In genomic region chr16:85802954-85803353, GRCm38 (mm10) we compare ENCODE assay signal across 8 mouse cellular contexts. TPM values are rescaled to one million over a fixed set of nuclear protein-coding genes. Genes with fewer than 3 reads are reported as not detected.
DNase-seq lines count a peak whose midpoint lies in the region; ATAC-seq and TF ChIP-seq lines count a peak whose summit lies in the region.

Adamts1 (minus strand) TSS chr16:85803113.

- peak within 1 kb of the TSS; percentile 62 for H3K27ac ChIP-seq in spleen, adult 2 months (ENCODE audit: insufficient read depth, low read length)
- H3K27ac ChIP-seq in embryonic facial prominence, embryonic 14.5 days (replicated peaks; ENCODE audit: low read depth, low read length) = peak within 1 kb of the TSS; percentile 89
- H3K27ac ChIP-seq in limb, embryonic 11.5 days (replicated peaks; ENCODE audit: low read depth, low read length) = peak within 1 kb of the TSS; percentile 68
- peak within 1 kb of the TSS; percentile 57 for H3K27ac ChIP-seq in midbrain, embryonic 14.5 days (replicated peaks; ENCODE audit: low read depth, low read length)
- peak within 1 kb of the TSS; percentile 75 for H3K27ac ChIP-seq in testis, adult 2 months (ENCODE audit: control insufficient read depth, insufficient read depth, low read depth, low read length)

- H3K4me1 ChIP-seq in spleen, adult 2 months (ENCODE audit: control insufficient read depth, insufficient read depth, insufficient read length) = no peaks in the 10 kb centered on the region
- H3K4me1 ChIP-seq in embryonic facial prominence, embryonic 14.5 days (ENCODE audit: control insufficient read depth, insufficient read depth, low read length) = peaks cover 6% of the 10 kb centered on the region; the same call in 1 of the 2 replicates
- 0 out of 2 replicates have a peak, but pooled peaks cover 2% of the 10 kb centered on the region for H3K4me1 ChIP-seq in limb, embryonic 11.5 days (ENCODE audit: control insufficient read depth, insufficient read depth, low read length)
- peaks cover 6% of the 10 kb centered on the region; the same call in 1 of the 2 replicates for H3K4me1 ChIP-seq in midbrain, embryonic 14.5 days (ENCODE audit: control insufficient read depth, insufficient read depth, low read length)
- peaks cover 21% of the 10 kb centered on the region for H3K4me1 ChIP-seq in testis, adult 2 months (ENCODE audit: control insufficient read depth, insufficient read depth, low read length)

- H3K27me3 ChIP-seq in spleen, adult 2 months (ENCODE audit: control insufficient read depth, insufficient read depth, low read length) = peaks cover 11% of the 10 kb centered on the region
- H3K27me3 ChIP-seq in embryonic facial prominence, embryonic 14.5 days (replicated peaks; ENCODE audit: control insufficient read depth, insufficient read depth, low read length) = no peaks in the 10 kb centered on the region
- H3K27me3 ChIP-seq in limb, embryonic 11.5 days (ENCODE audit: control insufficient read depth, insufficient read depth, low read length) = no peaks in the 10 kb centered on the region
- H3K27me3 ChIP-seq in midbrain, embryonic 14.5 days (ENCODE audit: control insufficient read depth, insufficient read depth, low read length) = peaks cover 13% of the 10 kb centered on the region
- H3K27me3 ChIP-seq in testis, adult 2 months (ENCODE audit: control insufficient read depth, insufficient read depth, low read length) = peaks cover 2% of the 10 kb centered on the region; the same call in 1 of the 2 replicates

- peak within 1 kb of the TSS; percentile 23; the same call in 1 of the 2 replicates for H3K4me3 ChIP-seq in spleen, adult 2 months (ENCODE audit: extremely low read depth, insufficient read depth, insufficient read length)
- H3K4me3 ChIP-seq in embryonic facial prominence, embryonic 14.5 days (ENCODE audit: low read depth, low read length) = peak within 1 kb of the TSS; percentile 67
- H3K4me3 ChIP-seq in limb, embryonic 11.5 days (ENCODE audit: low read depth, low read length) = peak within 1 kb of the TSS; percentile 61
- H3K4me3 ChIP-seq in midbrain, embryonic 14.5 days (replicated peaks; ENCODE audit: low read depth, low read length) = peak within 1 kb of the TSS; percentile 48
- peak within 1 kb of the TSS; percentile 57 for H3K4me3 ChIP-seq in testis, adult 2 months (ENCODE audit: control insufficient read depth, low read depth, low read length)

- no peak for TF ChIP-seq CTCF in spleen, adult 2 months (IDR thresholded peaks at IDR 0.05; ENCODE audit: extremely low read depth, insufficient read depth, insufficient read length, insufficient replicate concordance)
- no peak for TF ChIP-seq CTCF in testis, adult 2 months (IDR thresholded peaks at IDR 0.05; ENCODE audit: control insufficient read depth, insufficient read depth, insufficient replicate concordance, low read depth, low read length)

- no peak for DNase-seq in spleen, adult 2 months (ENCODE audit: low read depth in 1 of 2, low spot score in 2 of 2)
- DNase-seq in spleen, adult 12 weeks (ENCODE audit: low spot score) = no peak
- DNase-seq in embryonic facial prominence, embryonic 14.5 days (ENCODE audit: low spot score) = peak; percentile 96
- peak; percentile 93 for DNase-seq in heart, adult 8-10 months (ENCODE audit: low spot score)
- DNase-seq in kidney, adult 8-10 months = peak; percentile 86 to 90
- DNase-seq in limb, embryonic 11.5 days (ENCODE audit: low spot score) = peak; percentile 95
- DNase-seq in midbrain, embryonic 14.5 days = peak; percentile 83

- 3% methylated on average over 26 of the region's 26 CpGs for WGBS in spleen, adult 2 months
- WGBS in embryonic facial prominence, embryonic 14.5 days = under 1% methylated on average over 20 of the region's 26 CpGs
- WGBS in limb, embryonic 11.5 days = under 1% methylated on average over 26 of the region's 26 CpGs
- WGBS in midbrain, embryonic 14.5 days = 0% methylated on average over 26 of the region's 26 CpGs

- H3K9me3 ChIP-seq in embryonic facial prominence, embryonic 14.5 days (ENCODE audit: control insufficient read depth, low read length) = no peaks in the 10 kb centered on the region
- H3K9me3 ChIP-seq in limb, embryonic 11.5 days (ENCODE audit: control insufficient read depth, low read length) = no peaks in the 10 kb centered on the region
- no peaks in the 10 kb centered on the region for H3K9me3 ChIP-seq in midbrain, embryonic 14.5 days (ENCODE audit: control insufficient read depth, low read length)

- ATAC-seq in embryonic facial prominence, embryonic 14.5 days (ENCODE audit: low read depth) = peak; percentile 89
- peak; percentile 90 for ATAC-seq in limb, embryonic 11.5 days (ENCODE audit: insufficient number of reproducible peaks, low FRiP score, low TSS enrichment, low read depth)
- peak; percentile 78 for ATAC-seq in midbrain, embryonic 14.5 days (ENCODE audit: low FRiP score, low TSS enrichment)

- H3K4me2 ChIP-seq in embryonic facial prominence, embryonic 14.5 days (ENCODE audit: low read depth, low read length) = peak within 1 kb of the TSS; percentile 95
- H3K4me2 ChIP-seq in limb, embryonic 11.5 days (ENCODE audit: low read depth, severe bottlenecking) = peak within 1 kb of the TSS; percentile 68
- H3K4me2 ChIP-seq in midbrain, embryonic 14.5 days (ENCODE audit: low read length) = peak within 1 kb of the TSS; percentile 100

- peak within 1 kb of the TSS; percentile 81 for H3K9ac ChIP-seq in embryonic facial prominence, embryonic 14.5 days (ENCODE audit: low read depth, low read length)
- H3K9ac ChIP-seq in limb, embryonic 11.5 days (ENCODE audit: low read length) = peak within 1 kb of the TSS; percentile 75
- peak within 1 kb of the TSS; percentile 45 for H3K9ac ChIP-seq in midbrain, embryonic 14.5 days (replicated peaks; ENCODE audit: low read length)

- TF ChIP-seq POLR2A in spleen, adult 2 months (IDR thresholded peaks at IDR 0.05; ENCODE audit: low read depth, low read length) = peak; percentile 29; the same call in 1 of the 2 replicates
- TF ChIP-seq POLR2A in testis, adult 2 months (IDR thresholded peaks at IDR 0.05; ENCODE audit: control insufficient read depth, low read depth, low read length) = peak; percentile 77

- H3K36me3 ChIP-seq in spleen, adult 2 months (ENCODE audit: control insufficient read depth, insufficient read depth, low read length) = no peaks in the 10 kb centered on the region
- H3K36me3 ChIP-seq in embryonic facial prominence, embryonic 14.5 days (ENCODE audit: control insufficient read depth, insufficient read depth, low read length) = peaks cover 24% of the 10 kb centered on the region
- H3K36me3 ChIP-seq in limb, embryonic 11.5 days (ENCODE audit: control insufficient read depth, insufficient read depth, low read length) = peaks cover 3% of the 10 kb centered on the region; the same call in 1 of the 2 replicates
- H3K36me3 ChIP-seq in midbrain, embryonic 14.5 days (ENCODE audit: control insufficient read depth, insufficient read depth, low read length) = no peaks in the 10 kb centered on the region
- no peaks in the 10 kb centered on the region for H3K36me3 ChIP-seq in testis, adult 2 months (ENCODE audit: control insufficient read depth, insufficient read depth, low read length)

RNA-seq across cellular contexts. Expression of gene Adamts1, which starts in this region (rescaled TPM):
- polyA plus RNA-seq in spleen, adult 2 months (2012; rRNA removed) = 4.4 and 5.7 TPM in 2 replicates
- polyA plus RNA-seq in embryonic facial prominence, embryonic 14.5 days (2014; fragmentation: Nextera tagmentation; extraction: Ambion mirVana) = 39.3 and 44.7 TPM in 2 replicates
- 10 to 100 TPM; 23.1 to 26.8 (median 25.4) TPM for total RNA-seq in heart, adult 8-10 months (2022)
- 21.0 and 22.3 TPM in 2 replicates for polyA plus RNA-seq in limb, embryonic 11.5 days (2014; fragmentation: Nextera tagmentation; extraction: Ambion mirVana)
- 2.1 and 4.2 TPM in 2 replicates for polyA plus RNA-seq in midbrain, embryonic 14.5 days (2014; fragmentation: Nextera tagmentation; extraction: Ambion mirVana)
- polyA plus RNA-seq in testis, adult 2 months (2012; rRNA removed) = 0.93 and 2.8 TPM in 2 replicates

Comparison
In these comparisons a context has a peak if more than half of its experiments do, and no peak if none do; other contexts are left out.
1. DNase-seq: peak in embryonic facial prominence, embryonic 14.5 days (single experiment), heart, adult 8-10 months (single experiment), kidney, adult 8-10 months (2 of 2), limb, embryonic 11.5 days (single experiment) and midbrain, embryonic 14.5 days (single experiment); none in spleen, adult 2 months (0 of 2) and spleen, adult 12 weeks (single experiment).
2. Peak in every context shown above with its lines, with median percentiles within 50 percentile points of each other: H3K27ac ChIP-seq, H3K4me3 ChIP-seq, ATAC-seq, H3K4me2 ChIP-seq and H3K9ac ChIP-seq.